Mouse (Mus musculus): ENCODE results near the gene Lmnb2.

The Lmnb2 gene

GRCm38 (mm10) chr10:80928586-80929298 lies 10.7 kb upstream of the Lmnb2 start:
- DNase-seq, result peak; percentile 93

GRCm38 (mm10) chr10:80925472-80925871 lies 7.4 kb upstream of the Lmnb2 start:
- DNase-seq, result no peak

- DNase-seq, result peak; percentile 70
These were observed 3.9 kb upstream of the Lmnb2 start for GRCm38 (mm10) chr10:80921923-80922322.

- peak; percentile 66 for DNase-seq
These were observed 688 bp downstream of the Lmnb2 start for GRCm38 (mm10) chr10:80917336-80917778.

GRCm38 (mm10) chr10:80915736-80916135 lies 2.3 kb downstream of the Lmnb2 start:
- DNase-seq, result no peak

GRCm38 (mm10) chr10:80915260-80915659 lies 2.8 kb downstream of the Lmnb2 start:
- no peak for DNase-seq

GRCm38 (mm10) chr10:80914253-80914656 lies 3.8 kb downstream of the Lmnb2 start:
- no peak for DNase-seq

GRCm38 (mm10) chr10:80913364-80914011 lies 4.6 kb downstream of the Lmnb2 start:
- no peak for DNase-seq

- no peak for DNase-seq
These were observed 6.2 kb downstream of the Lmnb2 start for GRCm38 (mm10) chr10:80911891-80912290.

- no peak for DNase-seq
These were observed 6.7 kb downstream of the Lmnb2 start for GRCm38 (mm10) chr10:80911354-80911753.

- DNase-seq, result no peak
These were observed 8.5 kb downstream of the Lmnb2 start for GRCm38 (mm10) chr10:80909375-80910162.

GRCm38 (mm10) chr10:80904709-80905108 lies 13.3 kb downstream of the Lmnb2 start:
- no peak for DNase-seq

- no peak for DNase-seq
These were observed 13.9 kb downstream of the Lmnb2 start for GRCm38 (mm10) chr10:80904004-80904693.

GRCm38 (mm10) chr10:80903282-80903681 lies 14.8 kb downstream of the Lmnb2 start:
- DNase-seq, result no peak

- DNase-seq, result no peak
These were observed 15.6 kb downstream of the Lmnb2 start for GRCm38 (mm10) chr10:80902273-80902940.

- DNase-seq, result no peak
These were observed 16.4 kb downstream of the Lmnb2 start for GRCm38 (mm10) chr10:80901409-80902272.

GRCm38 (mm10) chr10:80900318-80901247 lies 17.5 kb downstream of the Lmnb2 start, which contains the start of gene Timm13:
Gene Timm13, minus strand, starts transcription at chr10:80900969.
- DNase-seq, result peak; percentile 99

- DNase-seq, result no peak
These were observed 18.3 kb downstream of the Lmnb2 start for GRCm38 (mm10) chr10:80899591-80900317.

GRCm38 (mm10) chr10:80899074-80899473 lies 19.0 kb downstream of the Lmnb2 start:
- DNase-seq, result no peak

All from kidney, postnatal 14 days (tissue).